Mouse (Mus musculus) thymus, adult 2 months (tissue): Measurements from ENCODE around the gene Tyro3.

ENCODE experiments used
- CTCF ChIP-seq: fragments of 200-500 bp; IDR thresholded peaks from 2 replicates; pipeline ENCODE4 v1.5.1; 2012; ENCODE audit warnings: mild to moderate bottlenecking, control low read depth, low read length, moderate library complexity, borderline replicate concordance; ENCODE audit not compliant: control insufficient read depth, poor library complexity, insufficient read depth; ENCODE audit errors: extremely low read depth
- POLR2A ChIP-seq: fragments of 200-500 bp; IDR thresholded peaks from 2 replicates; pipeline ENCODE4 v1.6.1; 2012; ENCODE audit warnings: mild to moderate bottlenecking, low read length, control low read depth, moderate library complexity; ENCODE audit not compliant: control insufficient read depth, poor library complexity, insufficient read depth; ENCODE audit errors: extremely low read depth

GRCm38 (mm10) chr2:119816611-119817010 is 19.1 kb downstream of the Tyro3 start:
- TF ChIP-seq POLR2A (no peak), CTCF (no peak)
